Mouse (Mus musculus): ENCODE data around the gene Defb10.
"Not testable (repeated sequence)": the region's sequence is repeated elsewhere in the genome, so short reads cannot be mapped to it uniquely, and the experiment has no call there.

The Defb10 gene

GRCm38 (mm10) chr8:21858586-21858985, at the start of gene Defb10:
TSS of gene Defb10 (plus strand) at chr8:21858901.
- not testable (repeated sequence) for DNase-seq (ENCODE audit: low read depth, low spot score)

- DNase-seq (ENCODE audit: low read depth, low spot score), result not testable (repeated sequence)
These were observed 26.6 kb downstream of the Defb10 start, which contains the start of gene Defb9 for GRCm38 (mm10) chr8:21885321-21885720. TSS of gene Defb9 (minus strand) at chr8:21885421.

DNA sequence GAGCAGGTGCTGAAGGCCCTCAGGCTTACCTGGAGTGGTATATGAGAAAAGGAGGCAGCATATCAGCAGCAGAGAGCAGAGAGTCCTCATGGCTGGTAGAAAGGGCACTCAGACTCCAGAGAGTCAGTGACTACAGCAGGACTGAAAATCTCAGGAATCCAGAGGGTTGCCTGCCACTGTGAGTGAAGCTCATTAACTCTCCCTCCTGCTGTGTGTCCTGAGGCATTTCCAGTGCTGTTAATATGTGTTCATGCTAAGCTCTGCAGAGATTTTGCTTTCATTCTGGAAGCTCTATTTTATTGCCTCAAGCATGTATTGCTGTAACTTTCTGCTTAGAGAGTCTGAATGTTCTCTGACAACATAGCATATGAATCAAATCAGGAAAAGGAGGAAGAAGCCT, 47.6 kb downstream of the Defb10 start, which contains the start of gene Defb11:
Gene Defb11 (minus strand): TSS at position 123 of the 400 bp plus-strand sequence.
- DNase-seq (ENCODE audit: low read depth, low spot score), result not testable (repeated sequence)

Data from CD4-positive helper T cell, adult 2 months (primary cell).